Mouse (Mus musculus): ENCODE measurements around the gene Slc24a2. TPM values are rescaled to one million over a fixed set of nuclear protein-coding genes. Genes with fewer than 3 reads are reported as not detected.

The Slc24a2 gene
- polyA plus RNA-seq, 1 experiment from 2014 or later = 1.0 TPM

GRCm38 (mm10) chr4:86936706-86937105, 293.6 kb downstream of the Slc24a2 start:
- Histone ChIP-seq H3K4me3 (no peak overlapping the region), H3K27ac (no peak overlapping the region), H3K9ac (no peak overlapping the region), H3K9me3 (no peaks in the 10 kb centered on the region), H3K36me3 (peaks cover 15% of the 10 kb centered on the region), H3K4me2 (no peak overlapping the region), H3K27me3 (no peaks in the 10 kb centered on the region), H3K4me1 (no peaks in the 10 kb centered on the region)
- WGBS = 60% methylated on average over 3 of the region's 3 CpGs
- no peak for ATAC-seq (ENCODE audit: insufficient number of reproducible peaks, insufficient read depth, low FRiP score, low TSS enrichment, low read depth)

- H3K27ac ChIP-seq = no peak overlapping the region
- no peaks in the 10 kb centered on the region for H3K4me1 ChIP-seq
- ATAC-seq (ENCODE audit: insufficient number of reproducible peaks, insufficient read depth, low FRiP score, low TSS enrichment, low read depth) = no peak
- H3K36me3 ChIP-seq = peaks cover 15% of the 10 kb centered on the region
- no peaks in the 10 kb centered on the region for H3K9me3 ChIP-seq
- no peak overlapping the region for H3K4me3 ChIP-seq
- H3K4me2 ChIP-seq = no peak overlapping the region
- no peaks in the 10 kb centered on the region for H3K27me3 ChIP-seq
- 90% methylated on average over 9 of the region's 9 CpGs for WGBS
- H3K9ac ChIP-seq = no peak overlapping the region
These were observed 294.1 kb downstream of the Slc24a2 start for GRCm38 (mm10) chr4:86936217-86936616.

Measured in embryonic facial prominence, embryonic 13.5 days (tissue).